Mouse (Mus musculus): ENCODE measurements around the gene Ap3b1. TPM values are rescaled to one million over a fixed set of nuclear protein-coding genes. Genes with fewer than 3 reads are reported as not detected.

Ap3b1 gene
- polyA plus RNA-seq, 1 experiment from 2014 or later: 27.7 TPM

DNA sequence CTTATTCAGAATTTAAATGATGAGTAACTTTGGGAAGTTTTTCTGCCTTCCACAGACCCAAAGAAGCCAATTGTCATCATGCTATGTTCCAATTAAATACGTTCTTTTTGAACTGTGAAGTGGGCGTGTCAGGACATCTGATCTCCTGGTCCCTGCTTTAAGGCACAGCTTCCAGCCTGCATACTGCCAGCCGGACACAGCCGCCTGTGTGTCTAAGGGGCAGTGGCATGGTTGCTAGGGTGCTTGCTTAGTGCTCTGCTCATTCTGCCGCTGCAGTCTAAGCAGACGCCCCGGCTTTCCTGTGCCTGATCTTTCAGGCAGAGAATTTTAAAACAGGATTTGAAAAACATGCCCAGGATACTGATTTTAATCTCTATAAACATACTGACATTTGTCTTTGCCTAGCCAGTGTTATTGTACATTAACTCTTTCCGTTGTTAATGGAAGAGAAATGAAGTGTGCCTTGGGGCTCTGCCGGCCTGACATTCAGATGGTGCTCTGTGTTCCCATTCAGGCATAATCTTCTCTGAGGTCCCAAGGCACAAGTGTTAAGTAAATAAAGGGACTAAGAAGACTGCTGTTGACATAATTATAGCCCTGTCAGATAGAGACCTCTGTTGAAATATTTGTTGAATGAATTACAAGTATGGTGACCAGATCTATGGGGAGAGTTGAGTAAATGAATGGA, 204.0 kb downstream of the Ap3b1 start:
- H3K9ac ChIP-seq: no peak overlapping the region
- WGBS: 10% methylated on average over 9 of the region's 9 CpGs
- H3K4me2 ChIP-seq: no peak overlapping the region
- H3K27me3 ChIP-seq (replicated peaks): peaks cover 35% of the 10 kb centered on the region
- no peak for ATAC-seq (replicated peaks)
- no peak overlapping the region for H3K4me3 ChIP-seq
- peaks cover 24% of the 10 kb centered on the region for H3K4me1 ChIP-seq
- no peaks in the 10 kb centered on the region for H3K36me3 ChIP-seq (replicated peaks)
- H3K9me3 ChIP-seq: no peaks in the 10 kb centered on the region
- no peak overlapping the region for H3K27ac ChIP-seq

DNA sequence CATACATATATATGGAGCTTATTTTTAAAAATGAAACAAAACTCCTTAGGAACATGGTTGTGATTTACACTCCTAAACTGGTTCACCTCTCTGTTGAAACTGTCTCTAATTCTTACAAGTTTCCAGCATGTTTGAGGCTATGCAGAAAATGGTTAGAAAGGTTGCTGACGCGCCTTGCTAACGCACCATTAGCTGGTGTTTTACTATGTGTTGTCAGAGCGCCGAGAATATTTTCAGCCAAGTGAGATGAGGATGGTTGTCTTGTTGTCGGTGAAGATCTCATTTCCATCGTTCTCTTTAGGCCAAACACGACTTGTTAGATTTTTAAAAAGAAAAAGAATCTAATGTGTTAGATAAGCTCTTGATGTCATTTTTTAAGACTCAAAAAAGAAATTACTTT, 205.1 kb downstream of the Ap3b1 start:
- no peak overlapping the region for H3K4me2 ChIP-seq
- no peak for ATAC-seq (replicated peaks)
- H3K9ac ChIP-seq: no peak overlapping the region
- 61% methylated on average over 8 of the region's 8 CpGs for WGBS
- no peaks in the 10 kb centered on the region for H3K9me3 ChIP-seq
- H3K27ac ChIP-seq: no peak overlapping the region
- peaks cover 38% of the 10 kb centered on the region for H3K27me3 ChIP-seq (replicated peaks)
- H3K4me1 ChIP-seq: peaks cover 24% of the 10 kb centered on the region
- no peak overlapping the region for H3K4me3 ChIP-seq
- H3K36me3 ChIP-seq (replicated peaks): no peaks in the 10 kb centered on the region

GRCm38 (mm10) chr13:94564351-94564994, 205.7 kb downstream of the Ap3b1 start:
- H3K27me3 ChIP-seq (replicated peaks): peaks cover 39% of the 10 kb centered on the region
- H3K4me3 ChIP-seq: no peak overlapping the region
- peak; percentile 15; the same call in 1 of the 2 replicates for ATAC-seq (replicated peaks)
- H3K4me1 ChIP-seq: peaks cover 24% of the 10 kb centered on the region
- H3K36me3 ChIP-seq (replicated peaks): no peaks in the 10 kb centered on the region
- 19% methylated on average over 13 of the region's 13 CpGs for WGBS
- H3K9me3 ChIP-seq: no peaks in the 10 kb centered on the region
- no peak overlapping the region for H3K27ac ChIP-seq
- H3K9ac ChIP-seq: peak overlapping the region; percentile 10; the same call in 1 of the 2 replicates
- no peak overlapping the region; the same call in 1 of the 2 replicates for H3K4me2 ChIP-seq

GRCm38 (mm10) chr13:94565176-94565575, 206.4 kb downstream of the Ap3b1 start:
- Histone ChIP-seq H3K9me3 (no peaks in the 10 kb centered on the region), H3K9ac (no peak overlapping the region), H3K4me1 (peaks cover 24% of the 10 kb centered on the region), H3K27ac (no peak overlapping the region), H3K27me3 (replicated peaks) (peaks cover 38% of the 10 kb centered on the region), H3K36me3 (replicated peaks) (no peaks in the 10 kb centered on the region), H3K4me3 (no peak overlapping the region), H3K4me2 (no peak overlapping the region)
- no peak for ATAC-seq (replicated peaks)
- WGBS: 60% methylated on average over 14 of the region's 14 CpGs

DNA sequence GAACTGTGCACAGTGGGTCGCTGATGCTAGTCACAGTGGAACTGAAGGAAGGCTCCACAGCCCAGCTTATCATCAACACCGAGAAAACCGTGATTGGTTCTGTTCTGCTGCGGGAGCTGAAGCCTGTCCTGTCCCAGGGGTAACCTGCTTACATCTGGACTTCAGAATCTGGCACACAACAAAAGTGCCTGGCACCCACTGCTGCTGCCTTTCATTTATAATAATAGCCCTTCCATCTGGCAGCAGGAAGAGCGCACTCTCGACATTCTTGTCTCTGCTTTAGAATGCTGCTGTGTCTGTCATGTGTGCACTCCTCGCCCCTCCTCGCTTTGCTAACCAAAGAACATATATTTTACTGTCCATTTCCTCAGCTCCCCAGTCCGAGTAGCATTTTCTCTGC, 206.9 kb downstream of the Ap3b1 start:
- Histone ChIP-seq H3K4me3 (no peak overlapping the region), H3K36me3 (replicated peaks) (no peaks in the 10 kb centered on the region), H3K27ac (no peak overlapping the region), H3K27me3 (replicated peaks) (peaks cover 38% of the 10 kb centered on the region), H3K9me3 (no peaks in the 10 kb centered on the region), H3K4me2 (no peak overlapping the region), H3K4me1 (peaks cover 24% of the 10 kb centered on the region), H3K9ac (no peak overlapping the region)
- no peak; the same call in 1 of the 2 replicates for ATAC-seq (replicated peaks)
- 59% methylated on average over 9 of the region's 9 CpGs for WGBS

GRCm38 (mm10) chr13:94567739-94568138, 209.0 kb downstream of the Ap3b1 start:
- Histone ChIP-seq H3K9me3 (no peaks in the 10 kb centered on the region), H3K4me1 (peaks cover 21% of the 10 kb centered on the region), H3K4me3 (no peak overlapping the region), H3K4me2 (no peak overlapping the region), H3K36me3 (replicated peaks) (no peaks in the 10 kb centered on the region), H3K27ac (no peak overlapping the region), H3K27me3 (replicated peaks) (peaks cover 29% of the 10 kb centered on the region), H3K9ac (no peak overlapping the region)
- ATAC-seq (replicated peaks): no peak
- 62% methylated on average over 6 of the region's 6 CpGs for WGBS

DNA sequence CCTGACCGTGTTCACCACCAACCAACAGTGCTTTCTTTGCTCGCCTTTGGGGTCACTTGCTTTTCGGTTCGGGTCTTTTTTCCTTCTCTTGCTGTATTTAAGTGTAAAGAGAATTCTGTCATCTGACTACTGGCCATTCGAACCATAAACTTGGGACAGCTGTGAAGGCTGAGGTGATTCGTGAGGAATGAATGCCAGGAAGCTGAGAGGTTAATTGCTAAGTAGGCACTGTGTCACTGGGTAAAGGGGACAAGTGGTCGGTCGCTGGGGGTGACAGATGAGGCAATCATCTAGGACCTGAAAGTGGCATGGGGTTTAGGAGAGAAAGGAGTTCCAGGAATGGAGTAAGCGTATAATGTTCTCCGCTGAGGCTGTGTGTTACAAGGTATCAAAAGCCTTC, 212.2 kb downstream of the Ap3b1 start:
- Histone ChIP-seq H3K27me3 (replicated peaks) (peaks cover 22% of the 10 kb centered on the region), H3K9me3 (no peaks in the 10 kb centered on the region), H3K9ac (no peak overlapping the region), H3K36me3 (replicated peaks) (no peaks in the 10 kb centered on the region), H3K4me2 (no peak overlapping the region), H3K4me3 (no peak overlapping the region), H3K27ac (no peak overlapping the region), H3K4me1 (peaks cover 12% of the 10 kb centered on the region)
- 93% methylated on average over 10 of the region's 10 CpGs for WGBS
- no peak for ATAC-seq (replicated peaks)

- 69% methylated on average over 8 of the region's 8 CpGs for WGBS
- Histone ChIP-seq H3K9ac (no peak overlapping the region), H3K27ac (no peak overlapping the region), H3K4me3 (no peak overlapping the region), H3K9me3 (no peaks in the 10 kb centered on the region), H3K27me3 (replicated peaks) (peaks cover 30% of the 10 kb centered on the region), H3K4me2 (no peak overlapping the region), H3K4me1 (peaks cover 25% of the 10 kb centered on the region), H3K36me3 (replicated peaks) (no peaks in the 10 kb centered on the region)
- ATAC-seq (replicated peaks): no peak
Observed at GRCm38 (mm10) chr13:94573356-94573755, 214.6 kb downstream of the Ap3b1 start.

GRCm38 (mm10) chr13:94573833-94574232, 215.1 kb downstream of the Ap3b1 start:
- no peak overlapping the region for H3K9ac ChIP-seq
- H3K9me3 ChIP-seq: no peaks in the 10 kb centered on the region
- WGBS: 84% methylated on average over 7 of the region's 7 CpGs
- no peak overlapping the region for H3K4me3 ChIP-seq
- no peak overlapping the region for H3K4me2 ChIP-seq
- peaks cover 25% of the 10 kb centered on the region for H3K4me1 ChIP-seq
- no peaks in the 10 kb centered on the region for H3K36me3 ChIP-seq (replicated peaks)
- ATAC-seq (replicated peaks): no peak
- no peak overlapping the region for H3K27ac ChIP-seq
- peaks cover 26% of the 10 kb centered on the region for H3K27me3 ChIP-seq (replicated peaks)

DNA sequence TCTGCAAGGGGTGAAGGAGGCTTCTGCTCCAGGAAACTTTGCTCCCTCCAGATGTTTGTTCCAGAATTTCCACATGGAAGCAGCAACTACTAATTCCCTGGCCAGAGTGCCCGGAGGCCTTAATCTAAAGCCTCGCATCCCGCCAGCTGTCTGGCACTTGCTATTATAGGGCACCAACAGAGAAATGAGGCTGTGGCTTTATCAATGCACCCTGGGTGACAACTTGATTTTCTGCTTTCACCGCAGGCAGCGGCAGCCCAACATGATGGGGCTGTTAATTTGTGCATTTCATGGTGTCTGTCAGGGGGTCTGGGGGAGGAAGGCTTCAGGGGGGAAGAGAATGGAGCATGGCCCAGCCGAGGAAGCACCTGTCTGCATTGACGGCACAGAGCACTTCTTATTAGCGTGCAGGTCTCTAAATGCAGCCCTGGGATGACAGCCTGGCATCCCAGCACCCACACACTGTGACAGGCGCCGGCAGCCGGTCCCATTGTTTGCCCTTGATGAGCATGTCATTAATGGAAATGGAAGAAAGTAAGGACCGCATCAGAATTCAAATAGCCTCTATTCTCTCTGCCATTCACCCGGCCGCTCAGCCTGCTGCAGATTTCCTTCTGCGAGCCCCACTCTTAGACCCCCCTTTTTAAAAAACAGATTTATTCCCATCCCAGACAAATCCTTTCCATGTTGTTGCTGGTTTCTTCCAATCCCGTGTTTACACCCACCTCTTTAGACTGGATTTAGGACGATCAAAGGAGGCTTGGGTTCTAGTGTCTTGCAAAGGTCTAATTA, 217.0 kb downstream of the Ap3b1 start:
- peak overlapping the region; percentile 9 for H3K4me3 ChIP-seq
- peak overlapping the region; percentile 34 for H3K4me2 ChIP-seq
- no peaks in the 10 kb centered on the region for H3K36me3 ChIP-seq (replicated peaks)
- H3K27ac ChIP-seq: peak overlapping the region; percentile 57
- no peak overlapping the region for H3K9ac ChIP-seq
- H3K27me3 ChIP-seq (replicated peaks): peaks cover 37% of the 10 kb centered on the region
- no peaks in the 10 kb centered on the region for H3K9me3 ChIP-seq
- peaks cover 25% of the 10 kb centered on the region for H3K4me1 ChIP-seq
- ATAC-seq (replicated peaks): peak; percentile 92
- 7% methylated on average over 17 of the region's 17 CpGs for WGBS

- H3K27me3 ChIP-seq (replicated peaks): peaks cover 35% of the 10 kb centered on the region
- H3K27ac ChIP-seq: peak overlapping the region; percentile 57
- H3K4me2 ChIP-seq: peak overlapping the region; percentile 34
- H3K9me3 ChIP-seq: no peaks in the 10 kb centered on the region
- no peak overlapping the region for H3K9ac ChIP-seq
- no peaks in the 10 kb centered on the region for H3K36me3 ChIP-seq (replicated peaks)
- 12% methylated on average over 22 of the region's 22 CpGs for WGBS
- no peak overlapping the region for H3K4me3 ChIP-seq
- peaks cover 25% of the 10 kb centered on the region for H3K4me1 ChIP-seq
- peak; percentile 52 for ATAC-seq (replicated peaks)
Observed at GRCm38 (mm10) chr13:94576399-94577176, 217.8 kb downstream of the Ap3b1 start.

DNA sequence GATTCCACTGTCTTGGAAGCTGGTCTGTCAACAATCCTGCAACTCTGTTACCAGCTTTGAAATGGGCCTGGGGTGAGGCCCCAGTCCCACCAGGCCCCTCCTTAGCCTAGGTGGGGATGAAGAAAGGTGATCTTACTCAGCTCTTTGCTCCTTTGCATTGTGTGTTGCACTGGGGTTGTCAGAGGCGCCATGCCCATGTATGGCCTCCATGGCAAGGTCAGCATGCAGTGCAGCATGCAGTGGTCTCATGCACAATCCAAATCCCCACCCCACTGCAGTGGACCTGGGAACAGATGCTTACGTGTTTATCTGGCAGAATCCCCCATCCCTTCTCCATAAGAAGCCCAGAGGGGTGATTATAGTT, 218.4 kb downstream of the Ap3b1 start:
- Histone ChIP-seq H3K36me3 (replicated peaks) (no peaks in the 10 kb centered on the region), H3K4me3 (no peak overlapping the region), H3K9me3 (no peaks in the 10 kb centered on the region), H3K4me1 (peaks cover 25% of the 10 kb centered on the region), H3K27me3 (replicated peaks) (peaks cover 39% of the 10 kb centered on the region), H3K9ac (no peak overlapping the region), H3K27ac (0 out of 2 replicates have a peak overlapping the region, but pooled peaks have one; percentile 57), H3K4me2 (no peak overlapping the region)
- ATAC-seq (replicated peaks): 0 out of 2 replicates have a peak, but pooled peaks have one; percentile 3
- WGBS: 64% methylated on average over 2 of the region's 2 CpGs

Data from midbrain, embryonic 15.5 days (tissue).